Mouse (Mus musculus): ENCODE measurements around the gene Zc3h18. TPM values are rescaled to one million over a fixed set of nuclear protein-coding genes. Genes with fewer than 3 reads are reported as not detected.

The Zc3h18 gene
- total RNA-seq, 2 experiments from 2014 or later: 32.3 to 57.9 TPM

GRCm38 (mm10) chr8:122345181-122346095 is 31.0 kb upstream of the Zc3h18 start:
- no peak for ATAC-seq (replicated peaks; ENCODE audit: low FRiP score, poor library complexity, severe bottlenecking)

GRCm38 (mm10) chr8:122347811-122348552 is 28.4 kb upstream of the Zc3h18 start:
- no peak for ATAC-seq (replicated peaks; ENCODE audit: low FRiP score, poor library complexity, severe bottlenecking)

GRCm38 (mm10) chr8:122349357-122350297 is 26.8 kb upstream of the Zc3h18 start:
- peak; percentile 85 for ATAC-seq (replicated peaks; ENCODE audit: low FRiP score, poor library complexity, severe bottlenecking)

- no peak for ATAC-seq (replicated peaks; ENCODE audit: low FRiP score, poor library complexity, severe bottlenecking)
These were observed 25.9 kb upstream of the Zc3h18 start for GRCm38 (mm10) chr8:122350309-122351089.

GRCm38 (mm10) chr8:122354157-122354556 is 22.3 kb upstream of the Zc3h18 start:
- ATAC-seq (replicated peaks; ENCODE audit: low FRiP score, poor library complexity, severe bottlenecking): no peak

- no peak for ATAC-seq (replicated peaks; ENCODE audit: low FRiP score, poor library complexity, severe bottlenecking)
These were observed 20.5 kb upstream of the Zc3h18 start for GRCm38 (mm10) chr8:122355642-122356606.

- ATAC-seq (replicated peaks; ENCODE audit: low FRiP score, poor library complexity, severe bottlenecking): no peak
These were observed 19.2 kb upstream of the Zc3h18 start for GRCm38 (mm10) chr8:122357202-122357601.

GRCm38 (mm10) chr8:122357641-122358040 is 18.8 kb upstream of the Zc3h18 start:
- ATAC-seq (replicated peaks; ENCODE audit: low FRiP score, poor library complexity, severe bottlenecking): no peak

GRCm38 (mm10) chr8:122359111-122359775 is 17.2 kb upstream of the Zc3h18 start:
- ATAC-seq (replicated peaks; ENCODE audit: low FRiP score, poor library complexity, severe bottlenecking): no peak

- ATAC-seq (replicated peaks; ENCODE audit: low FRiP score, poor library complexity, severe bottlenecking): no peak
These were observed 15.6 kb upstream of the Zc3h18 start, which contains the start of gene Trhr2 for GRCm38 (mm10) chr8:122360696-122361416. TSS of gene Trhr2 (minus strand) at chr8:122360746.

- no peak for ATAC-seq (replicated peaks; ENCODE audit: low FRiP score, poor library complexity, severe bottlenecking)
These were observed 14.1 kb upstream of the Zc3h18 start for GRCm38 (mm10) chr8:122362271-122362670.

- ATAC-seq (replicated peaks; ENCODE audit: low FRiP score, poor library complexity, severe bottlenecking): no peak
These were observed 13.4 kb upstream of the Zc3h18 start for GRCm38 (mm10) chr8:122362967-122363366.

- ATAC-seq (replicated peaks; ENCODE audit: low FRiP score, poor library complexity, severe bottlenecking): no peak
These were observed 7.9 kb upstream of the Zc3h18 start for GRCm38 (mm10) chr8:122368494-122368893.

GRCm38 (mm10) chr8:122369665-122370064 is 6.7 kb upstream of the Zc3h18 start:
- peak; percentile 82 for ATAC-seq (replicated peaks; ENCODE audit: low FRiP score, poor library complexity, severe bottlenecking)

GRCm38 (mm10) chr8:122371706-122372105 is 4.7 kb upstream of the Zc3h18 start:
- ATAC-seq (replicated peaks; ENCODE audit: low FRiP score, poor library complexity, severe bottlenecking): no peak

- no peak for ATAC-seq (replicated peaks; ENCODE audit: low FRiP score, poor library complexity, severe bottlenecking)
These were observed 1.1 kb upstream of the Zc3h18 start for GRCm38 (mm10) chr8:122375320-122375719.

Measured in erythroid progenitor cell, adult 5-6 weeks (primary cell).